Mouse (Mus musculus) hematopoietic multipotent progenitor cell, adult 10-12 weeks (in vitro differentiated cells): Measurements from ENCODE around the gene Lap3. TPM values are rescaled to one million over a fixed set of nuclear protein-coding genes. Genes with fewer than 3 reads are reported as not detected.

Experiments used
- polyA plus RNA-seq: library from polyadenylated mRNA; stranded (reverse); fragments of >175 nt; gene quantifications from 2 replicates; pipeline ENCODE4 v1.2.3, GENCODE M21; 2012; ENCODE audit warnings: low replicate concordance

Lap3 gene
- 3.9 and 12.4 TPM in 2 replicates for polyA plus RNA-seq

DNA sequence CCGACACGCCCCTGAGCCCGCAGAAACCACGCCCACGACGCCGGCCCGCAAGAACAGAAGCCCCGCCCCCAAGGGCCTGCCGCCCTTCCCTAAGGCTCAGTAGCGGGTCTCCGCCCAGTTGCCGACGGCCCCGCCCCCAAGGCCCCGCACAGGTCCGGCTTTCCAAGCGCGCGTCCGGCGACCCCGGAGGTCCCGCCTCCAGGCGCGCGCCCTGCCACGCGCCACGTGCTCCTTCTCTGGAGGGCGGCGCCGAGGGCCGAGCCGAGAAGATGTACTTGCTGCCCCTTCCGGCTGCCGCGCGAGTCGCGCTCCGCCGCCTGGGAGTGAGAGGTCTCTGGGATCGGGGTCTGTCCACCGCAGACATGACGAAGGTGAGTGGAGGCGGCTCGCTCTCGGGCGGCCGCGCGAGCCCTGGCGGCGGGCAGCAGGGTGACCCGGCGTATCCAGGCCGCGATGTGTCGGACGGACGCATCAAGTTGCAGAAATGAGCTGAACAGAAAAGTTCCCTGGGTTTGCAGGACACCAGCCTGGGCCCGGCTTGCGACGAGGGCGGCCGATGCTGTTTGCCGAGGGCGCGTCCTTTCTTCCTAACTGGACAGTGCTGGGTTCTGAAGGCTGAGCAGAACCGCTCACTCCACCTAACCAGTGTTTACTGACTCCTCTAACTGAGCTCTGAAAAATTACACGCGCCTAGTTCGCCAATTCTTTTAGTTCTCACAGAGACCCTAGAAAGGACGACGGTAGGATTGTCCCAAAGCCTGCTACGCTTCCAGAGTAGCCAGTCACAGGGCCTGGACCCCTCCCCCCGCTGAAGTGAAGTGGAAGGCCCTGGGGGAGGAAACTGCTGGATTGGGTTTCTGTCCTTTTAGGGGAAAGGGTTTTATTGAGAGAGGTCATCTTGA is at the start of gene Lap3:
Gene Lap3, plus strand, starts transcription at position 184 of the 902 bp plus-strand sequence.

DNA sequence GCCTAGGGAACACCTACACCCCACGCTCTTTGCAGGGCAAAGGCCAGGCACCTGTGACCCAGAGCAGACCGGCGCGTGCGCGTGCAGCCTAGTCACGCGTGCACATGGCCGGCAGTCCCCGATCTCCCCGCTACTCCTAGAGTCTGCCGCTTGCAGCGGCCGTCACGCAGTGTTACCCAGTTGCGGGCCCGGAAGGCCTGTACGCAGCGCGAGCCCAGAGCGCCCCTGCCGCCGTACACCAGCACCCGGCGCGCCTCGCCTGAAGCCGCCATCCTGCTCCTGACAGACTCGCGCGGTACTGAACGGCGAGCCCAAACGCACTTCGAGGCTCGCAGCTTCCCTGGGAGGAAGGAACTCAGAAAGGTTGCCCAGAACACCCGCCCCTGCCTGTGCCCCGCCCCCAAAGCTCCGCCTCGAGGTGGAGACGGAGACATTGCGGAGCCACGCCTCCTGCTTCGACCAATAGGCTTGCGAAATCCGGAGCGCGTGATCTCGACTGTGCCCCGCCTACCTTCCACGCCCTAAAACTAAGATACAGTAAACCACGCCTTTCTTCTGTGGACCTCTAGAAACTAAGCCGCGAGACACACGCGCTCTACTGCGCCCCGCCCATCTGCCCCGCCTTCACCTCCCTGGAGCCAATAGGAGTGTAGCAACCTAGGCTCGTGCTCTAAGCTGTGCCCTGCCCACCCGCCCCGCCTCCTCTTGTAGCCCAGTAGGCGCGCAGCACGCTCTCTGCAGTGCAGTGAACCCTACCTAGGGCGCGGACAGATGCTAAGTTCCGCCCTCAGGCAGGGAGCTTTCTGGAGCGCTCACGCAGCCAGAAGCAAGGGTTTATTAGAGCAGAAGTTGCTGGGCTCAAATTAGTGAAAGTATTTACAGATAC is 43.1 kb upstream of the Lap3 start, which contains the start of gene Qdpr:
Gene Qdpr, minus strand, starts transcription at position 406 of the 886 bp plus-strand sequence.

DNA sequence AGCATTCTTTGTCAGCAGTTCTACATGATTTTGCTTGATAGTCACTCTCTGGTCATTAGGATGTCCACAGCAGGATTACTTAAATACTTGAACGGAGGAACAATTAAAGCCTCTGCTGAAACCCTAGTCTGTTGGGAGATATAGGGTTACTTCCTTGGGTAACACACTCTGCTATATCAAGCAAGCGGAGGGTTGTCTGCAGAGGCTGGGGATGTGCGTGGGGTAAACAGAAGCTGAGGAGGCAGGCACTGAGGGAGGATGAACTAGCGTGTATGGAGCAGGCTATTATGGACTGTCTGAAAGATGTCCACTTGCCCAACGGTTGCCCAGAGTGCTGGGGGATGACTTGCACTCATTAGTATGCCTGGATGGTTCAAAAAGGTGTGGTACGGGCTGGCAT is 39.7 kb upstream of the Lap3 start, which contains the start of gene Clrn2:
Gene Clrn2, plus strand, starts transcription at position 301 of the 400 bp plus-strand sequence.

DNA sequence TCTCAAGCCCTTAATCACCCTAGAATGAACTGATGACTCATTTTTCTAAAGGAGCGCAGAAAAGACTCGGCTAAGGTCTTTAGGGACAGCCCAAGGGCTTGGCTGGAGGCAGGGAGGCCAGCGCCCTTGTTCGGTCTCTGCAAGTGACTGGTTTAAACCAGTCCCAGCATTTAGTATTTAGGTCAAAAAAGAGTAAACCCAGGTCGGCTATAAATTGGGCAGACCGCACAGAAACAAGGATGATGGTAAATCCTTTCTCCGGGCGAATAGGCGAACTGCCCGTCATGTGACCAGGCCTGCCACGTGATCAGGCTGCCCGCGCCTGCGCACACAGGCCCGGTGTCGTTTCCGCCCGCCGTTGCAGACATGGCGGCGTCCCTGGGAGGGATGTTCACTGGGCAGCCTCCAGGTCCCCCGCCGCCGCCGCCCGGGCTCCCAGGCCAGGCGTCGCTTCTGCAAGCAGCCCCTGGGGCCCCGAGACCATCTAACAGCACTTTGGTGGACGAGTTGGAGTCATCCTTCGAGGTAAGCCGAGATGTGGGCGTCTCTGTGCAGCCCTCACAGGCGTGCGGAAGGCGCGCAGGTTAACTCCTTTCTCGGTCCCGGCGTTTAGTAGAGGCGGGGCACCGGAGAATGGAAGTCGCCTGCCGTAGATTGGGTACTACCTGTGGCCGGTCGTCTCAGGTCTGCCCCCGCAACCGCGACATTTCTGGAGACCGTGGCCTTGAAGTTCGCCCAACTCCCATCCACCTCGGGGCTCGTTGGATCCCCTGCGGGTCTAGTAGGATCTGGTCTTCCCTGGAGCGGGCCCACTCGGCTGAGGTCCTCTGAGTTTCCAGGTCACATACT is 27.0 kb downstream of the Lap3 start, which contains the start of gene Med28:
Gene Med28, plus strand, starts transcription at position 270 of the 849 bp plus-strand sequence.

Other genes starting within 250 kb of the Lap3 start
- 29.1 and 63.1 TPM in 2 replicates for gene Qdpr, start 43.1 kb upstream of the Lap3 start, polyA plus RNA-seq
- not detected in 2 replicates for gene Clrn2, start 39.6 kb upstream of the Lap3 start, polyA plus RNA-seq
- 56.1 and 59.6 TPM in 2 replicates for gene Med28, start 26.9 kb downstream of the Lap3 start, polyA plus RNA-seq
- 0.16 and 0.18 TPM in 2 replicates for gene Fam184b, start 146.2 kb downstream of the Lap3 start, polyA plus RNA-seq
- 0.52 and 1.9 TPM in 2 replicates for gene Ncapg, start 176.5 kb downstream of the Lap3 start, polyA plus RNA-seq